Mouse (Mus musculus): ENCODE data around the gene Prpf4b. TPM values are rescaled to one million over a fixed set of nuclear protein-coding genes. Genes with fewer than 3 reads are reported as not detected.

The Prpf4b gene
- total RNA-seq, 2 experiments from 2014 or later, result 89.2 to 94.9 TPM

DNA sequence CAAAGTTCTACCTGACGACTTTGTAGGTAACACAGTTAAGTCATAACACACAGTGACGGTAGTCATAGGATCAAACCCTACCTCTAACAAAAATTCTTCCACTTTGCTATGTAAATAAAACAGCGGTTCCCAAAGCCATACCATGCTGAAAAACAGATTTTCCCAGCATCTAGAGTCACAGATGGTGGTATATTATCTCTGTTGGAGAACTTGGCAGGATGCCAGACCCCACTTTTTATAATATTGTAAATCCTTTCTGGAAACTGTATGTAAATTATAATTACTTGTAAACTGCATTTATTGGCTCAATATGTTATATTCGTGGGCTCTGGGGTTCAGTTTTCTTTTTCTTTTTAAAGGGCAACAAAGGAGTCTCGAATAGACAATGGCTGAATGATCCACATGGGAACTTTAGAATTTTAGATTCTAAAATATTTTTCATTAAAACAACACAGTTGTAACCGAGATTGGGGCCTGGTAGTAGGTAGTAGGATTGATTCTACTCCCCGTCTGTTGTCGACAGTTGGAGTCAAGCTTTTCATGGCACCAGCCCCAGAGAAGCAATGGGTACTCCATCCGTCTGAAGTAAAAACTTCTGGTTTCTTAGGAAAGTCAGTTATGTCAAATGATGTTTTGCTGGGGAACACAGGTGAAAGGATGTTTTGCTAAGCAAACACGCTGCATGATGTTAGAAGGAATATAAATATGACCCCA, 60.0 kb downstream of the Prpf4b start:
- no peak for ATAC-seq (ENCODE audit: poor library complexity, severe bottlenecking)

DNA sequence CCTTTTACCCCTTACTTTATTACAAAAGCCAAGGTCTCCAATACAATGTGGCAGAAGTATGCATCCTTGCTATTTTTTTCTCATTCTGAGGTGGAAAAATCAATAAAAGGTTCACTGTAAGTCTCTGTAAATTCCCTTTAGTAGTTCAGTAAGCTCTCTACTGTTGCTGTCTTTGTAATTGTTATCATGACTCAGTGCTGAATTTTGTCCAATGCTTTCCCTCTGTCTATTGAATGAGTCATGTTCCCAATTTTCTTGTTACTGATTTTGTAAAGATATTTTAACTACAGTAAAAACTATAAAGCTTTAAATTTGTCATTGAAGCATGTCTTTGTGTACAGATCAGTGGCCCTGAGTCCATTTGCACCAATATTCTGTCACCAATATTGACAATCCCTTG, 67.3 kb downstream of the Prpf4b start:
- ATAC-seq (ENCODE audit: poor library complexity, severe bottlenecking), result no peak

DNA sequence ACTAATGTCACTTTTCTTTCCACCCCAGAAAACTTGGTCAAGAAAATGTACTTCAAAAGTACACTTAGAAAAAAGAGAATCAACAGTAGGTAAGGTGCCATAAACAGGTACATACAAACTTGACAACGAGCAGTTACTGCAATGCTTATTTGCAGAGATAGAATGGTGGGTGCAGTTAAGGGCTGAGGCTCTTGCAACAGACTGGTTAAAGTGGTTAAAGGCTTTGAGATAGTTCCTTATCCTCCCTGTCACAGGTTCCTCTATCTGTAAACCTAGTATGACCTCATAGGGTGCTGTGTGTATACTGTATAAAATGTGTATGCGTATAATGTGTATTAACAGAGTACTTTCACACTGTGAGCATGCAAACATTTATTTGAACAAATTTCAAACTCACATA, 76.3 kb downstream of the Prpf4b start:
- peak; percentile 99 for ATAC-seq (ENCODE audit: poor library complexity, severe bottlenecking)

Other genes starting within 250 kb of the Prpf4b start
- gene Pxdc1, start 221.8 kb upstream of the Prpf4b start, total RNA-seq (2015), result 0.18 TPM in 1 of 2 replicates, not detected in the other
- 0.12 TPM in 1 of 2 replicates, not detected in the other for gene Pxdc1, start 221.8 kb upstream of the Prpf4b start, total RNA-seq (2017)
- not detected in 2 replicates for gene Fam50b, start 140.5 kb upstream of the Prpf4b start, total RNA-seq (2015)
- not detected in 2 replicates for gene Fam50b, start 140.5 kb upstream of the Prpf4b start, total RNA-seq (2017)
- gene Fam217a, start 49.0 kb downstream of the Prpf4b start, total RNA-seq (2015), result not detected in 2 replicates
- gene Fam217a, start 49.0 kb downstream of the Prpf4b start, total RNA-seq (2017), result not detected in 2 replicates
- not detected in 2 replicates for gene 4933417A18Rik, start 49.1 kb downstream of the Prpf4b start, total RNA-seq (2015)
- gene 4933417A18Rik, start 49.1 kb downstream of the Prpf4b start, total RNA-seq (2017), result not detected in 2 replicates
- gene Eci3, start 88.5 kb downstream of the Prpf4b start, total RNA-seq (2015), result not detected in 2 replicates
- not detected in 2 replicates for gene Eci3, start 88.5 kb downstream of the Prpf4b start, total RNA-seq (2017)
- 57.2 and 64.4 TPM in 2 replicates for gene Eci2, start 151.8 kb downstream of the Prpf4b start, total RNA-seq (2015)
- gene Eci2, start 151.8 kb downstream of the Prpf4b start, total RNA-seq (2017), result 38.5 and 47.9 TPM in 2 replicates